Mouse (Mus musculus) hindbrain, embryonic 12.5 days (tissue): ENCODE measurements at regions not wholly inside any gene's neighbourhood (a gene's known extent, or its start where the extent isn't known, plus 50 kb on each side); places are given as distances from the start of the nearest gene placed in this dataset.

Source experiments
- ATAC-seq: fragments of 200-750 bp; cut with Nextera tagmentation; 2 replicates; pipeline ENCODE4 v1.8.0; 2017; ENCODE audit warnings: moderate TSS enrichment; ENCODE audit not compliant: low FRiP score
- H3K27ac ChIP-seq: fragments of 300-500 bp; sonication (generic); 2 replicates; pipeline ENCODE4 v1.5.1; 2016; ENCODE audit warnings: mild to moderate bottlenecking
- H3K27me3 ChIP-seq: fragments of 300-500 bp; sonication (generic); 2 replicates; pipeline ENCODE4 v1.6.1; 2016; ENCODE audit warnings: mild to moderate bottlenecking
- H3K36me3 ChIP-seq: fragments of 300-500 bp; sonication (generic); 2 replicates; pipeline ENCODE4 v1.6.1; 2016; ENCODE audit warnings: mild to moderate bottlenecking
- H3K4me1 ChIP-seq: fragments of 300-500 bp; sonication (generic); 2 replicates; pipeline ENCODE4 v1.6.1; 2016
- H3K4me2 ChIP-seq: fragments of 300-500 bp; sonication (generic); replicated peaks from 2 replicates; pipeline ENCODE4 v1.6.1; 2016; ENCODE audit warnings: mild to moderate bottlenecking
- H3K4me3 ChIP-seq: fragments of 300-500 bp; sonication (generic); 2 replicates; pipeline ENCODE4 v1.5.1; 2016; ENCODE audit warnings: mild to moderate bottlenecking
- H3K9ac ChIP-seq: fragments of 300-500 bp; sonication (generic); 2 replicates; pipeline ENCODE4 v1.6.1; 2016; ENCODE audit warnings: mild to moderate bottlenecking, moderate library complexity
- H3K9me3 ChIP-seq: fragments of 300-500 bp; sonication (generic); replicated peaks from 2 replicates; pipeline ENCODE4 v1.6.1; 2016; ENCODE audit warnings: mild to moderate bottlenecking
- WGBS: fragments of 180-500 bp; shearing (Covaris S2); methylation state at CpG from one replicate; pipeline ENCODE4 v1.1.7; 2016; 5-methylcytosine and 5-hydroxymethylcytosine counted together

GRCm38 (mm10) chr6:91573487-91573886, 57.8 kb downstream of the Lsm3 start:
- H3K27ac ChIP-seq, result no peak overlapping the region
- no peak overlapping the region for H3K4me2 ChIP-seq
- no peak overlapping the region for H3K4me3 ChIP-seq
- H3K36me3 ChIP-seq, result no peaks in the 10 kb centered on the region
- no peaks in the 10 kb centered on the region for H3K4me1 ChIP-seq
- 84% methylated on average over 8 of the region's 8 CpGs for WGBS
- H3K9ac ChIP-seq, result no peak overlapping the region
- ATAC-seq, result no peak
- H3K9me3 ChIP-seq, result no peaks in the 10 kb centered on the region
- no peaks in the 10 kb centered on the region for H3K27me3 ChIP-seq

DNA sequence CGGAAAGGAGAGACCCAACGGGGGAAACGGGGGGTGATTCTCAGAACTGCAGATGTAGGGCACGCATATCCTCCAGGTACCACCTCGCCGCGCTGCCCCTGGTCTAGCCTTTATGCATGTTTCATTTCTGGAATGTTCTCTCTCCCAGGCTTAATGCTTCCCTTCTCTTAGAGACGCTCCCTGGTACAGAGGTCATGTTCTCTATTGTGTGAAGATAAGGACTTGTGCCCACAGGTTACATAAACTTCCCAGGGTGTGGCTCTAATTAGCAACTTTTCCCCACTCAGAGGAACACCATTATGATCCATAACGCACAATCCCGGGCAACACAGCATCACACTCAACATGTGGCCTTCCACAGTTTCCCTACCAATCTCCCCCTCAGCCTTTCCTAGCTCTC, 58.7 kb downstream of the Lsm3 start:
- no peak overlapping the region for H3K4me3 ChIP-seq
- ATAC-seq, result no peak
- H3K36me3 ChIP-seq, result no peaks in the 10 kb centered on the region
- WGBS, result 84% methylated on average over 10 of the region's 10 CpGs
- no peak overlapping the region for H3K4me2 ChIP-seq
- H3K4me1 ChIP-seq, result no peaks in the 10 kb centered on the region
- no peak overlapping the region for H3K27ac ChIP-seq
- no peaks in the 10 kb centered on the region for H3K27me3 ChIP-seq
- no peak overlapping the region for H3K9ac ChIP-seq
- H3K9me3 ChIP-seq, result no peaks in the 10 kb centered on the region

DNA sequence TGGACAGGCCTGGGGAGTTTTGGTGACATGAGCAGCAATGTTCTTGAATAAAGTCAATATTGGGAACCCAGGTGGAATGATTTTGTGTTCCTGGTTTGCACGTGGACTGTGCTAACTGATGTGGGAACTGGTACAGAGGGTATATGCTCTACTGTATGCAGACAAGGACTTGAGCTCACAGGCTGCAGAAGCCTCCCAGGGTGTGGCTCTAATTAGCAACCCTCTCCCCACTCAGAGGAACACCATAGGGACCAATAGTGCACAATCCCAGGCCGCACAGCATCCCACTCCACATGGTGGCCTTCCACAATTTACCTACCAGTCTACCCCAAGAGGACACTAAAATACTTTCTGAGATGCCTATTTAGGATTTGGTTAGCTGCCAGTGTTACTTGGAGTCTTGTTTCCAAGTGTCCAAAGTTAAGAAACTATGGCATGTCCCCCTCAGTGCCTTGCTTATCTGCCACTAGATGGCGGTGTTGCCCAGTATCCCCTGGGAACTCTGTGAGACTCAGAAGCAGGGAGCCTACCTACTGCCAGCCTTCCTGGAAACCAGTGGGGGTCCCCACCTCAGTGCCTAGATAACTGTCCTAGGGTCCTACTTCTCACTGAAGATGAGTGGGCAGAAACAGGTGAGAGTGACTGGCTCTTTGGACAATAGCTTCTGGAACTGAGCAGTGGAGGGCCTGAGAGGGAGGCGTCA, 60.1 kb downstream of the Lsm3 start:
- Histone ChIP-seq H3K9ac (no peak overlapping the region), H3K9me3 (no peaks in the 10 kb centered on the region), H3K4me2 (no peak overlapping the region), H3K27ac (no peak overlapping the region), H3K36me3 (no peaks in the 10 kb centered on the region), H3K4me1 (no peaks in the 10 kb centered on the region), H3K4me3 (no peak overlapping the region), H3K27me3 (no peaks in the 10 kb centered on the region)
- WGBS, result 65% methylated on average over 4 of the region's 4 CpGs
- ATAC-seq, result peak; percentile 50; the same call in 1 of the 2 replicates

DNA sequence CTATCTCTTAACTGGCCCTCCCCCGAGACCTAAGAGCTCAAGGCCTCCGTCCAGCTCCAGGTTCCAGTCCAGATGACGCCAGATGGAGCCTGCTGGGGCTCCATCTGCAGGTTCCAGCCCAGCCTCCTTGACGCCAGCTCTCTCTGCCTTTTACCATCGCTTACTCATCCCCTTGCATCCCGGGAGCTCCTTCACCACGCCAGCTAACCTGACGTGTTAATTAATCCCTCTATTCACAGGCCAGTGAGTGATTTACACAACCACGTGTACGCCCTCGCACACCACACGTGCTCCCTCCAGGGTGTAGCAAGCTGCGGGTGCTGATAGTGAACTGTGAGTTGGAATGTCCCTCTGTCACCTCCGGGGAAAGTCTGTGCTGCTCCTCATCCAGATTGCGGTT, 61.2 kb downstream of the Lsm3 start:
- 0 out of 2 replicates have a peak overlapping the region, but pooled peaks have one; percentile 6 for H3K9ac ChIP-seq
- H3K4me2 ChIP-seq, result no peak overlapping the region
- no peak for ATAC-seq
- 57% methylated on average over 15 of the region's 15 CpGs for WGBS
- no peaks in the 10 kb centered on the region for H3K4me1 ChIP-seq
- no peaks in the 10 kb centered on the region for H3K27me3 ChIP-seq
- no peaks in the 10 kb centered on the region for H3K36me3 ChIP-seq
- no peaks in the 10 kb centered on the region for H3K9me3 ChIP-seq
- no peak overlapping the region for H3K4me3 ChIP-seq
- no peak overlapping the region for H3K27ac ChIP-seq

DNA sequence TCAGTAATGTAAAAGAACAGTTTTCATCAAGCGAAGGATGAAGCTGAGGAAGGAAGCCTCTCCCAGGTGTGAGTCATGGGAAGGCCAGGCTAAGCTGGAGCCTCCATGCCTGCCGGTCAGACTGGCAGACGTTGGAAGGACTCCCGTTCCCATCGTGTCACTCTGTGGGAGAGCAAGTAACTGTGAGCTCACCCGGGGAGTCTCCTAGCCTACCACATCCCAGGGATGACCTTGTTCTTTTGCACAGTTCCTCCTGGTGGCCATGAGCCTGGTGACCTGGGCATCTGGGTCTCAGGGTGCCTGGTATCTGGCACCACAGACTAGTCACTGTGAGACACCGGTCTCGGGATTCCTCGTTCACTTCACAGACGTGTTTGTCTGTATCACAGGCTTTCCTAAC, 63.9 kb downstream of the Lsm3 start:
- ATAC-seq, result no peak

GRCm38 (mm10) chr6:91580607-91581006, 64.9 kb downstream of the Lsm3 start:
- ATAC-seq, result no peak
- 90% methylated on average over 6 of the region's 6 CpGs for WGBS
- Histone ChIP-seq H3K4me1 (no peaks in the 10 kb centered on the region), H3K4me2 (no peak overlapping the region), H3K27me3 (no peaks in the 10 kb centered on the region), H3K9me3 (no peaks in the 10 kb centered on the region), H3K27ac (no peak overlapping the region), H3K36me3 (no peaks in the 10 kb centered on the region), H3K9ac (no peak overlapping the region), H3K4me3 (no peak overlapping the region)

More for the DNA sequence above, 63.9 kb downstream of the Lsm3 start:
- WGBS, result 83% methylated on average over 10 of the region's 10 CpGs
- no peaks in the 10 kb centered on the region for H3K4me1 ChIP-seq
- no peak overlapping the region for H3K9ac ChIP-seq
- H3K9me3 ChIP-seq, result no peaks in the 10 kb centered on the region
- H3K4me2 ChIP-seq, result no peak overlapping the region
- H3K36me3 ChIP-seq, result no peaks in the 10 kb centered on the region
- no peaks in the 10 kb centered on the region for H3K27me3 ChIP-seq
- H3K27ac ChIP-seq, result no peak overlapping the region
- no peak overlapping the region for H3K4me3 ChIP-seq

- no peak for ATAC-seq
- WGBS, result 83% methylated on average over 5 of the region's 5 CpGs
- H3K4me2 ChIP-seq, result no peak overlapping the region
Observed at GRCm38 (mm10) chr6:91582338-91582737, 66.6 kb downstream of the Lsm3 start.

GRCm38 (mm10) chr6:91583346-91583745, 67.6 kb downstream of the Lsm3 start:
- ATAC-seq, result no peak
- 88% methylated on average over 5 of the region's 5 CpGs for WGBS
- no peaks in the 10 kb centered on the region for H3K36me3 ChIP-seq
- no peak overlapping the region for H3K4me3 ChIP-seq
- H3K27me3 ChIP-seq, result no peaks in the 10 kb centered on the region
- H3K4me1 ChIP-seq, result no peaks in the 10 kb centered on the region
- H3K9ac ChIP-seq, result no peak overlapping the region
- H3K27ac ChIP-seq, result no peak overlapping the region
- no peak overlapping the region for H3K4me2 ChIP-seq
- H3K9me3 ChIP-seq, result no peaks in the 10 kb centered on the region

More at GRCm38 (mm10) chr6:91582338-91582737, 66.6 kb downstream of the Lsm3 start:
- Histone ChIP-seq H3K9ac (no peak overlapping the region), H3K4me3 (no peak overlapping the region), H3K27ac (no peak overlapping the region), H3K27me3 (no peaks in the 10 kb centered on the region), H3K4me1 (no peaks in the 10 kb centered on the region), H3K36me3 (no peaks in the 10 kb centered on the region), H3K9me3 (no peaks in the 10 kb centered on the region)

- no peaks in the 10 kb centered on the region for H3K27me3 ChIP-seq
- H3K4me3 ChIP-seq, result no peak overlapping the region
- H3K9ac ChIP-seq, result no peak overlapping the region
- no peaks in the 10 kb centered on the region for H3K9me3 ChIP-seq
- no peaks in the 10 kb centered on the region for H3K36me3 ChIP-seq
- H3K4me2 ChIP-seq, result no peak overlapping the region
- H3K27ac ChIP-seq, result no peak overlapping the region
- no peak for ATAC-seq
- 0 out of 2 replicates have a peak, but pooled peaks cover 3% of the 10 kb centered on the region for H3K4me1 ChIP-seq
- WGBS, result 78% methylated on average over 3 of the region's 3 CpGs
Observed at GRCm38 (mm10) chr6:91585543-91585942, 69.8 kb downstream of the Lsm3 start.

DNA sequence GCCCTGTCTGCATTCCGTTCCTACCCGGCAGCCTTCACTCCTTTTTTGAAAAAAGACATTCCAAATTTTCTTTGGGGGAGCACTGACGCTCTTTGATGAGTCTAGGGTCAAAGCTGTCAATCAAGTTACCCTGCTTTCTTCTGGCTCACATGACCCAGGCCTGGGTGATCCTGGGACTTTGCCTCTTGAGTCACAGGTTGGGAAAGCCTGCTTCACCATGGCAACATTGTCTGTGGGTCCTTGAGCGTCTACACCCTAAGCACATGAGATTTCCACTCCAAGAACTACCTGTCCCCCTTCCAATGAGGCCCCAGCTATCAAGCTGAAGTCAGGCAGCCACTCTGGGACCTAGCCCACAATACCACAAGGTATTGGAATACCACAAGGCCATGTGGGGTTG, 73.5 kb downstream of the Lsm3 start:
- WGBS, result 80% methylated on average over 4 of the region's 4 CpGs
- no peak overlapping the region for H3K4me2 ChIP-seq
- H3K27me3 ChIP-seq, result no peaks in the 10 kb centered on the region
- no peaks in the 10 kb centered on the region for H3K9me3 ChIP-seq
- no peaks in the 10 kb centered on the region for H3K36me3 ChIP-seq
- no peak overlapping the region for H3K9ac ChIP-seq
- H3K4me1 ChIP-seq, result peaks cover 12% of the 10 kb centered on the region
- ATAC-seq, result no peak
- no peak overlapping the region for H3K4me3 ChIP-seq
- no peak overlapping the region for H3K27ac ChIP-seq

DNA sequence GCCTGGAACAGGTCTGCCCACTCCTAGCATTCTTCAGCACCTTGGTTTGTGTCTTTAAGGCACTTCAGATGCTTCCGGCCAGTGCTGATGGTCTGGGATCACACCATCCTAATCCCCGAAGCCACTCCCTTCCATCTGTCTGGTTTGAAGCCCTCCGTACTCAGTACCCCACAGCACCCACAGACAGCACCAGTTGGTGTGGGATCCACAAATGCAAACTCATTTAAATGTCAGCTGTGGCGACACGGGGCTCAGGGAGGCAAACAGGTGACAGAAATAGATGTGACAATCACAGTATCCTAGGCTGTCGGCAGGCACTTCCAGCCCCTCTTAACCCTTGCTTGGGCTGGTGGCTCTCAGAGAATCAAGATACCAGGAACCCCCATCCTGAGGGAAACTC, 74.7 kb downstream of the Lsm3 start:
- WGBS, result 44% methylated on average over 6 of the region's 6 CpGs
- Histone ChIP-seq H3K9me3 (no peaks in the 10 kb centered on the region), H3K4me1 (peaks cover 12% of the 10 kb centered on the region), H3K27me3 (no peaks in the 10 kb centered on the region), H3K4me2 (no peak overlapping the region), H3K4me3 (no peak overlapping the region), H3K27ac (no peak overlapping the region), H3K9ac (no peak overlapping the region), H3K36me3 (no peaks in the 10 kb centered on the region)
- no peak for ATAC-seq

- no peak overlapping the region for H3K4me3 ChIP-seq
- no peak overlapping the region for H3K9ac ChIP-seq
- no peak overlapping the region for H3K27ac ChIP-seq
- no peaks in the 10 kb centered on the region for H3K36me3 ChIP-seq
- peaks cover 12% of the 10 kb centered on the region for H3K4me1 ChIP-seq
- ATAC-seq, result no peak
- WGBS, result 45% methylated on average over 8 of the region's 8 CpGs
- no peaks in the 10 kb centered on the region for H3K9me3 ChIP-seq
- no peak overlapping the region for H3K4me2 ChIP-seq
- H3K27me3 ChIP-seq, result no peaks in the 10 kb centered on the region
Observed at GRCm38 (mm10) chr6:91590806-91591571, 75.3 kb downstream of the Lsm3 start.

- Histone ChIP-seq H3K9ac (no peak overlapping the region), H3K27ac (no peak overlapping the region), H3K4me3 (no peak overlapping the region), H3K27me3 (no peaks in the 10 kb centered on the region), H3K9me3 (no peaks in the 10 kb centered on the region), H3K4me2 (no peak overlapping the region), H3K4me1 (peaks cover 12% of the 10 kb centered on the region), H3K36me3 (no peaks in the 10 kb centered on the region)
- WGBS, result 75% methylated on average over 2 of the region's 2 CpGs
- ATAC-seq, result no peak
Observed at GRCm38 (mm10) chr6:91592651-91593050, 76.9 kb downstream of the Lsm3 start.
